Mouse (Mus musculus) CH12F3 (cell line): Measurements from ENCODE around the gene Egfl7.

ENCODE experiments used
- in situ Hi-C: fragments of 300-500 bp; cut with MboI; formaldehyde crosslinking; loops from 2 replicates; pipeline ENCODE4 v1.14.3; 2020; ENCODE audit warnings: low sequenced_read_pairs

Egfl7 gene

DNA sequence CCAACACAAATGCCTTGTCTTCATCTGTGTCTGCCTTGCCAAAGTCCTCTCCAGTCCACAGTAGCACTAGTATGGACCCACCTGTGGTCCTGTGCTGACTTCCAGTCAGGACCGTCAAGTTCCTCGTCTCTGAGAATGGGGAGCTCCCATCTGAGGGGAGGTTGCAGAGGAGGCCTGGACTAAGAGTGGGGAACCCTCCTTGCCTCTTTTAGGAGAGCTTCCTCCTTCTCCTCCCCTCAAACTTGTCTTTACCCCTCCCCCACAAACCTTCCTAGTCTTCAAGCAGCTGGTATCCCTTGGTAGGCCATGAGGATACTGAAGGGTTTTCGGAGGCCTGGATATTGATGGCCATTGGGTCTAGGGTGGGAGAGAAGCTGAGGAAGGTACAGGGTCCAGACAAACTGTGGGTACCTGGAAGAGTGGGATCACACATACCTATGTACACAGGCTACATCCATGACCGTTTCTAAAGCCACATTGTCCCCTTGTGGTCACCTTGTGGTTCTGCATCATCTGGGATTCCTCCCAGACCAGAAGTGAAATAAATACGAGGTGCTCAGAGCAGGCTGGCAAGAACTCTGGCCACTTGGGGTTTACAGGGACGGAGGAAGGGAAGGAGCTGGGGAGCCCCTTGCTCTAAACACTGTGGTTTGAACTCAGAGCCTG is 18.3 kb upstream of the Egfl7 start:
- in situ Hi-C loops, result loop anchor here (5.0 to 25.0 kb wide), 3 partner anchors 109 to 399 kb away; no protein-coding TSS in a partner anchor

DNA sequence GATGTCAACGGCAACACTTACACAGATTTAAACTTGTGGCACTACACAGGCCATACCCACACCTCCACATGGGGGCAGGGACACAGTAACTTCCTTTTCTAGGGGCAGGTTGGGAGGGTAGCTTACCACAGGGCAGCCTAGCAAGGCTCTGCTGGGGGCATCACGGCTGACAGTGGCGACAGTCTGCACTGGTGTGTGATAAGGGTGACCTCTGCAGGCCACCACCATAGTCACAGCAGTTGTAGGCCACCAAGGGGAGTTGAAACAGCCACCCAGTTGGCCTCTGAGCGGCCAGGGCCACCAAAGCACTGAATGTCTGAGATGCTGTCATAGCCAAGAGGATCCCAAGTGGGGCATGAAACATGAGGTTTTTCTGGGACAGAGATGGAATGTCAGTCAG is 13.6 kb upstream of the Egfl7 start:
- in situ Hi-C loops, result loop anchor here (10.0 to 25.0 kb wide), 2 partner anchors 241 to 404 kb away; no protein-coding TSS in a partner anchor

DNA sequence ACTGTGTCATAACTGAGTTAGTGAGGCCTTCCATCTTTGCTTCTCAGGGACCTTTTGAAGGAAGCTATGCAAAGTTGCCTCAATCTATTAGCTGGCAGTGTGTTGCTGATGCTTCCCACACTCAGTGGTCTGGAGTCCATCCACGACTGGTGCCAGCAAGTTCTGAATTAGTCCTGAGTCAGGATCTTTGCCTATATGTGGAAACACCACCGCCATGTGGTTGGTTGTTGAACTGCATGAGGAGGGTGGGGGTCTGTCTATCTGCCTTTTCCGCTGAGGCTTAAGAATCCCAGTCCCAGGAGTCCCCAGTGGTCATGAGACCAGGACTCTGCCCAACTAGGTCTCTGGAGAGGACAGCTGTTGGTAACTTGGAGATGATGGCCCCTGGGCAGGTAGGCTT is 9.8 kb upstream of the Egfl7 start:
- in situ Hi-C loops, result loop anchor here (25.0 kb wide), 1 partner anchor 408 kb away; no protein-coding TSS in a partner anchor

DNA sequence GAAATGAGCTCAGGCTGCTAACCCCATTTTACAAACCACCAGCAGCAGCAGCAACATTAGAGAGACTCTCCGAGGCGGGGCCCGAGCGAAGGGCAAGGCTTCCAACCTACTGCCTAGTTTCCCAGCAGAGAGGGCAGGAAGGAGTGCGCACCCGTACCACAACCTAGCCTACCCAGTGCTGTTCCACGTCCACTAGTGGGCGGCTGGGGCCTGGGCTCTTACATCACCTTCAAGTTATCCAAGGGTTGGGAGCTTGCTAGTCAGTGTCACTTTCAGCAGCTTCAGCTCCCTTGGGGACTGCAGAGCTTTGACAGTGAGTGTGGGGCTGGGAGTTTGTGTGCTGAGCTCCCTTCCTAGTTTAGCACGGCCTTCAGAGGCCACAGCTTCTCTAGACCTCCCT is 8.4 kb upstream of the Egfl7 start:
- in situ Hi-C loops, result loop anchor here (25.0 kb wide), 1 partner anchor 409 kb away; no protein-coding TSS in a partner anchor

DNA sequence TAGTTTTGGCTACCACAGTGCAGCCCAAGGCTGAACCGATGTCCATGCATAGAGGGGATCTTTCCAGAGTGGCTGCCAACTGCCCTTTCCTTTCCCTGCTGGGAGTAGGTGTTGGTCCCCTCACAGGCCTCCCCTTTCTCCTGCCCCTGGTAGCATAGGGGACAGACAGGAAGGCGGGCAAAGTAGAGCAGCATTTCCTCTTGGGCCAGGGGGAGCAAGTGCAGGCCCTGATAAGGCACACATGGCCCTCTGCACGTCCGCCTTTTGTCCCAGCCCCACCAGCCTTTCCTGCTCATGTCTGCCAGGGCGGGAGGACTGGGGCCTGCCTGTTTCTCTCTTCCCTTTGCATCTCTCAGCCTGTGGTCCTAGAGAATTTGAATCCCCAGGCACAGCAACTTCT is 8.0 kb upstream of the Egfl7 start:
- in situ Hi-C loops, result loop anchor here (25.0 kb wide), 1 partner anchor 410 kb away; no protein-coding TSS in a partner anchor

DNA sequence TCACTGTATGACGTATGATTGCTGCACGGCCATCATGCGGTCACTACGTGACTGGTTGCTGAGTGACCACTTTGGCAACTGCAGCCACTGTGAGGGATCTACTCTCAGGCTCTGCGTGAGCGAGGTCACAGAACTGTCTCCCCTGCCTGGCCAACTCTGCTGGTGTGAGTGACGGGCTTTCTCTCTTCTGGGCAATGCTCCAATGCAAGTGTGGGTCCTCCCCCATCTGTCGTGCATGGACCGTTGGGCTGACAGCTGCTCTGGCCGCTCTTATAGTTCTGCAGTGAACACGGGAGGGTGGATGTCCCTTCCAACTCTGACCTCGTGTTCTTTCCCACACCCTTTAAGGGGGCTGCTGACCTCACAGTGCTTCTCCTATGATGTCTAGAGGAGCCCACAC is 6.4 kb upstream of the Egfl7 start:
- in situ Hi-C loops, result loop anchor here (25.0 kb wide), 1 partner anchor 411 kb away; no protein-coding TSS in a partner anchor

DNA sequence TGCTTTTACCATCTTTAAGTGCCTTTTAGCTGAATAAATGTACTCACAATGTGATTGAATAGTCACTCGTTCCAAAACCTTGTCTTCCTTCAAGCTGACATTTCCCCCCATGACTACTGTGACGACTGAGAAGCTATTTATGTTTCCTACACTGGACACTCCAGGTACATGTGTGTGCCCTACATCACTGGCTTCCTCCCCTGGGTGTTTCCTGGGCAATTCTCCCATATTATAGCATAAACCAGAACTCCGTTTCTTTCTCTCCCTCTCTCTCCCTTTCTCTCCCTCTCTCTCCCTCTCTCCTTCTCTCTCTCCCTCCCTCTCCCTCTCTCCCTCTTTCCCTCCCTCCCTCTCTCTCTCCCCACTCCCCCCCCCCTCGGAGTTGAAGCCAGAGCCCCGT is 6.0 kb upstream of the Egfl7 start:
- in situ Hi-C loops, result loop anchor here (25.0 kb wide), 1 partner anchor 412 kb away; no protein-coding TSS in a partner anchor

DNA sequence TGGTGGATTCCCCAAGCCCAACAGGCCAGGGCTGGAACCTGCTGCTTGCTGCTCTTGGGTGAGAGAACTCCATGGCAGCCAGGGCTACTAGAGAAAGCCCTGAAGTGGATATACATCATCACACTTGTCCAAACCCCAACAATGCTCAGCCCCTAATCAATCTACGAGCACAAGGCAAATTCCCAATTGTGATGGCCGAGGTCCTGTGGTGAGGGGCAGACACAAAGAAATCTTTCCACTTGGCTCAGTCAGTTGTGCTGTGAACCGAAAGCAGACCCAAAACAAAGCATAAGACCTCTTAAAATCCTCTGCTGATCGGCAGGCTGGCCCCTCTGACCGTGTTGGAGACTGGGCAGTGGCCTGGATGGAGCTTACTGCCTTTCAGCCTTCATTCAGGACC is 5.0 kb upstream of the Egfl7 start:
- in situ Hi-C loops, result loop anchor here (25.0 kb wide), 1 partner anchor 413 kb away; no protein-coding TSS in a partner anchor

DNA sequence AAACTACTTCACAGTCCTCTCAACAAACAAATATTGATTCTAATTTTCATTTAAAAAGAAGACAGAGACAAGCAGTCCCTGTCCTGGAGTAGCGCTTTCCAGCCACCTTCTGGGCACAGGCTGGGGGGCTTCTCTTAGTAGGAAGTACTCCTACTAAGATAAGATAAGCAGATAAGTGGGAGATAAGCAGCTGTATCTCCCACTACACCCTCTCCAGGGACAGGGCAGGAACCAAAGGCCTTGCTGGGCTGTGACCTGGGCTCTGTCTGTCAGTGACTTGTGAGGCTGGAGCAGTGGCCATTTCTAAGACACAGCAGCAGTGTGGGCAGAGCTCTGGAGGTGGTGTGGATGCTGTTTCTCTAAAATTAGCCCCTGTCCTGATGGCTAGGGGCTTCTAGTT is 4.4 kb upstream of the Egfl7 start:
- in situ Hi-C loops, result no loop called here

DNA sequence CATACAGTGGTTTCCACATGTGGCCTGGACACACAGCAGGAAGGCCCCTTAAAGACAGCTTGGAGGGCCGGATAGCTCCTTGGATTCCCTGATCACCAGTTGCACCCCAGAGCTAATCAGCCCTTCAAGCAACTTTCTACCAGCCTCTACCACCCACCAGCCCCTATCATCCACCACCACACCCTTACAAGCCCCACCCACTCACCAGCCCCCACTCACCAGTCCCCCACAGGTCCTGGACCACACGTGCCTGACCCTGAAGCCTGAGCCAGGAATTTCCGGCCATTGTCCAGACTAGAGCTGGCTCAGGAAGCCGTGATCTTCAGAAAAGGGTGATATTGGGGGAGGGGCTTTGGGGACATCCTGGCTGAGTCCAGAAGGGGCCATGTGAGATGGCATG is 3.9 kb upstream of the Egfl7 start:
- in situ Hi-C loops, result no loop called here

DNA sequence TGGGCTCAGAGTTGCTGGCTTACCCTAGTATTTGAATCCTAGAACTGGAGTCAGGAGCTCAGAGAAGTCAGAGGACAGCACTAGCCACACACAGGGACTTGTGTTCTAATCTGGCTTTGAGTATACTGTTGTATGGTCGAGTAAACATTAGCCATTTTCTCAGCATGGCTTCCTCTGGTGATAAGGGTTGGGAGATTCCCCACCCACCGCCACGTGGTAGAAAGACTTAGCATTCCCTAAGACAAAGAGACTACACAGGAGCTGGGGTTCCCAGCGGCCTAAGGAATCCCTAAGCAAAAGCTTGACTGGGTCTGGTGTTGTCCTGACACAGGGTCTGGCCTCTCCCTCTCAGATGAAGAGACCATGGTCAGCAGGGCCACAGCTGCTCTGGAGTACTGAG is 3.4 kb upstream of the Egfl7 start:
- in situ Hi-C loops, result no loop called here

DNA sequence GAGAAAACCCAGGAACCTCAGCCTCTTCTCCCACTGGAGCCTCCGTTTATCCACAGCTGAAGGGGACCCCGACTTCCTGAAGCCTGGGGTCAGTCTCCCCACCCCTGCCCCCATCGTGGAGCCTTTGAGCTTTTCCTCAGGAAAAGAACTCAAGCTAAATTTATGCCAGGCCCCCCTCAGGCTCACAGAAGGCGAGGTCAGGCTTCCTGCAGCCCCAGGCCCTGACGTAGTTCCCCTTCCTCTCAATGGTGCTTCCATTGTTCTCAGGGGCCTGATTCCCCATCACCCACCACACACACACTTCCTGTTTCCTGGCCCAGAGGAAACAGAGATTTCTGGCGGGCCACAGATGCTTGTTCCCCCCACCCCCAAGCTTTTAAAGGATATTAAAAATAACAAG is 1.4 kb upstream of the Egfl7 start:
- in situ Hi-C loops, result no loop called here

DNA sequence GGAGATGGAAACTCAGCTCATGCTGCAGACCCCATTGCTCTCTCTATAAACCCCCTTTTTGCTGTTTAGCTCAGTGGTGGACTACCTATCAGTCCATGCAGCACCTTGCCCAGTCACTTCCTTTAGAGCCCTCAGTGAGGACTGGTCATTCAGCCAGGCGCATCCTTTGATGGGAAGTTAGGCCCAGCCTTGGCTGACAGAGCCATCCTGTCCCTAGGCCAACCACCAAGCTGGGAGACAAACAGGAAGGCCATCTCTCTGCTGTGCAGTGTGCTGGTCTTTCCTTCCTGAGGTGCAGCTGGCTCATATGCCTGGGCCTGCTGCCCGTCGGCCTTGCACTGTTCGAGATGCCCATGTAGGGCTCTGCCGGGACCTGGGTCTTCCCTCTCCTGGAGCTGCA is 937 bp downstream of the Egfl7 start:
- in situ Hi-C loops, result no loop called here

DNA sequence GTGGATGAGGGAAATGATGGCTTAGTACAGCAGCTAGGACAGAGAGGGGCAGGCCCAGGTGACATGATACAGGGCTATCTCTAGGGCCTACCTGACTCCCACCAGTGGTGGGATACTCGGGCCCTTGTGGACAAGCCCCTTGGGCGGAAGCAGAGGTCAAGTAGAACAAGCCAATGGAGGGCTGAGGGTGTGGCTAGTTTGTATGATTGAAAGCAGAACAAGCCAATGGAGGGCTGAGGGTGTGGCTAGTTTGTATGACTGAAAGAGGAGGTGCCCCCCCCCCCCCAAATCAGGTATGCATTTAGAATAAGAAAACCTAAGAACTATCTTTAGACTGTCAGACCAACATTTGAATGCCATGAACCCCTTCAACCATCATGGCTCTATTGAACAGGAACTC is 2.4 kb downstream of the Egfl7 start:
- in situ Hi-C loops, result no loop called here

DNA sequence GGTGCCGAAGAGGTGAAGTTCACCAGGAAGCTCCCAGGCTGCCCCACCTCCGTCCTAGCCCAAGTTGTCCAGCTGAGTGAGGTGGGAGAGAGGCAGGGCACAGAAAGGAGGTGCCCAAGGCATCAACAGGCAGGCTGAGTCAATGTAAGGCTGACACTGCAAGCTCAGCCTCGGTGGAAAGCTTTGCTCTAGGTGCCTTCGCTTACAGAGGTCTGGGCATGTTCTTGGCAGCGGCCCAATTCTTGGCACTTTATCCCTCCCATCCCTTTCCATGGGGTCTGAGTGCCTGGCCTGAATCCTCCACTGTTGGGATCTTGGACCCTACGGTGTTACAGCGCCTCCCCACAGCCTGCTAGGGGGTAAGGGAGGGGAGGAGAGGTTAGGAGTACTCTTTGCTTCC is 2.9 kb downstream of the Egfl7 start:
- in situ Hi-C loops, result no loop called here

DNA sequence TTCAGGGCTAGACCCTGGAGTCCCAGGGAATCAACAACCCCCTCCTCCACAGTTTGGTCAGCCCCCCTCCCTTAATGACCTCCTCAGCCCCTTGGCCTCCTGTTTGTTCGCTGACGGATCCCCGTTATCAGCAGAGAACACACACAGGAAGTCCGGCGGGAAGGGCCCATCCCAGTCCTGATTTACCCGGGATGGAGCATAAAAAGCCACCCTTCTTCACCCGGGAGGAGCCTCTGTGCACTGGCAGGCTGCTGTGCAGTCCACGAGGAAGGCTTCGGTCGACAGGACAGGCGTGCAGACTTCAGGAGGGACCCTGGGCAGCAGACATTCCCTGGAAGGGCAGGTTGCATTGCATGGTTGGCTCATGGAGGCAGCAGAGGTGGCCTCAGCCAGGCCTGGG is 3.8 kb downstream of the Egfl7 start:
- in situ Hi-C loops, result no loop called here

DNA sequence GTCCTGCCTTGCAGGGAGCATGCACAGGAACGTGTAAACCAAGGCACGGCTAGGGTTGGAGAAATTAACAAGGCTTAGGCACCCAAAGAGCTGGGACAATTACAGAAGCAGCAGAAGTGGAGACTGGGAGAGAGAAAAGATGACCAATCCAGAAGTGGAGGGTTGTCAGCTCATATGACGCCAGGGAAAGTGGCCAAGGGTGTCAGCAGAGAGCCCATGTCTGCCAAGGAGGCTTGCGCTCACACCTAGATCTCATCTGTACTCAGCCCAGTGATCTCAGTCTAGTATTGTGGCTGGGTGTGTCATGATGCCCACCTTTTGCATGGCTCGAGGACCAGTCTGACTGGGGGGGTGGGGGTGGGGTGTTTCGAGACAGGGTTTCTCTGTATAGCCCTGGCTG is 5.9 kb downstream of the Egfl7 start:
- in situ Hi-C loops, result no loop called here

DNA sequence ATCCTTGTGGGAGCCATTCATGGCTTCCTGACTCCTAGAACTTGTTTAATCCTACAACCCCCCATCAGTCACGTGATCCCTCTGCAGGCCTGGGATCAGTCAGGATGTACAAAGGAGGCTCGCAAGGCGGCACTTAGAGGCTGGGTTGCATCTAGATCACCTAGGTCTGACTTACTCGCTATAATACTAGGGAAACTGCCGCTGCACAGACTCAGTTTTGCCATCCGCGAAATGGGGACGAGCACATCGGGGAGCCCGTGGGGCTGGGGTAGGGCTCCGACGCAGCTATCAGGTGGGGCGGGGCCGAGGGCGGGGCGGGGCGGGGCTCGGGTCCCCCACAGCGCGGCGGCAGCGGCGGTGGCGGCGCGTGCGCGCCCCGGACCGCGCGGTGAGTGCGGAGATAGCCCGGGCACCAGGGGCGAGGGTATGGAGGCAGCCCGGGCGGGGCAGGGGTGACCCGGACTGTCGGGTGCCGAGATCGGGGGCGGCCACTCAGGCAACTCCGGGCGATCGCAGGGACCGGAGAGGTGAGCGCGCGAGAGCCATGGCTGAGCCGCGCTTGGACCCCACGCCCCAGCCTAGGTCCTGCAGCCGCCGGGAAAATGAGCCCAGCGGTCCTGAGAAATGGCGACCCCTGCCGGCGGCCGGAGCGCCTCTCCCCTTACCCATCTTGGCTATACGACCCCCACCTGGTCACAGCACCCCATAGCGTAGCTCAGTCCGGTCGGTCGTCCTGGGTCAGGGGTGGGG is 6.7 kb downstream of the Egfl7 start, which contains the start of gene Gm20532:
TSS of gene Gm20532 (plus strand) at position 346 of the 750 bp plus-strand sequence.
- in situ Hi-C loops, result no loop called here

DNA sequence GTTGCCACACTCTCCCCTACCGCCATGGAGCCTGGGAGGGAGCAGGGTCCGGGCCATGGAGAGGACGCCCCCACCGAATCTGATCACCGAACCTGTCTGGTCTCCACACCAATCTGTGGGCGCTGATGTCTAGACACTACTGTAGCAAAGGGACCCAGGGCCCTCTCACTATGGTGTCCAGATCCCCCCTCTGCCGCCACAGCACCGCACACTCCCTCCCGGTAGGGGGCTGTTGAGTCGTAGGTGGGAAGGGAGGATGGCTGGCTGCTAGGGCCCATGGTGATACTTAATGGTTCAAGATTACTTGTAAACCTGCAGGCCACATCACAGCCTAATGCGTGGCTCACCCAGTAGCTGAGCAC is 7.2 kb downstream of the Egfl7 start:
- in situ Hi-C loops, result no loop called here

DNA sequence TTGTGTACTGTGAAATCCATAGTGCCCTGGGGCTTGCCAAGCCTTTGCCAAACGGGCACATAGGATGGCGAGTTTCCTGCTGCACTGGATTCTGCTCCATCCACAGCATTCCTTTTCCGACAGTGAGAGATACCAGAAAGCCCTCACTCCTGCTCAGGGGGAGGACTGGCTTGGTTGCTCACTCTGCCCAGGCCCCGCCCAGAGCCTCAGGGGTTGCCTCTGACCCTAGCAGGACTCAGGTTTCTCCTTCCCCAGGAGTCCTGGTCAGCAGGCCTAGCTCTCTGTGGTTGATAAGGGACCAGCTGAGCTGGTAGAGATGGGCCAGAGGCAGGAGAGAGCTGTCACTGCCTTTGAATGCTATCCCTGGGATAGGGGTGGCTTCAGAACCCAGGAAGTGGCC is 8.8 kb downstream of the Egfl7 start:
- in situ Hi-C loops, result no loop called here

DNA sequence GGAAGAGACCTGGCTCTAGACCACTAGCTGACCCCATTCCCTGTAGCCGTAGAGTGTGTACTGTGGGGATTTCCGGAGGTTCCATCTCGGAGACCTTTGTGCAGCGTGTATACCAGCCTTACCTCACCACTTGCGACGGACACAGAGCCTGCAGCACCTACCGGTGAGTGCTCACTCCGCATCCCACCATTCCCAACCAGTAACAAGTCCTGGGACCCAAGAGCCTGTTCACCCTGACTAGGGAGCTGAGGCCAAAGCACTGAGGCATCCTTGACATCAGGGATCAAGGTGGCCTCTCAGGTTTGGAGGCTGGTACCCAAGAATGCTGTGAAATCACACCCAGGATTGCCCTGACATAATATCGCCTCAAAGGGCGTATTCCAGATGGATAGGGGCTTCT is 9.5 kb downstream of the Egfl7 start:
- in situ Hi-C loops, result no loop called here

DNA sequence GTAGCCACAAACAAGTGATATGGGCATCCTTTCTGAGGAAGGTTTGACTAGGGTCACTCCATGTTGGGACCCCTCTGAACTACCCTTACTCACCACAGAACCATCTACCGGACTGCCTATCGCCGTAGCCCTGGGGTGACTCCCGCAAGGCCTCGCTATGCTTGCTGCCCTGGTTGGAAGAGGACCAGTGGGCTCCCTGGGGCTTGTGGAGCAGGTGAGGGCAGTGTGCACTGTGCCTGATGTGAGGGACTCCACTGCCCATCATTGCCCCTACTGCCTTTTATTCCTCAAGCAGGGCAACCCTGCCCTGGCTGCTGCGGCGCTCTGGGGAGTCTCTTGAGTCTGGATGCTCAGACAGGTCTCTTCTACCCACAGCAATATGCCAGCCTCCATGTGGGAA is 10.5 kb downstream of the Egfl7 start:
- in situ Hi-C loops, result no loop called here
